Mouse (Mus musculus) heart, embryonic 14.5 days (tissue): ENCODE measurements around the gene Chd6. TPM values are rescaled to one million over a fixed set of nuclear protein-coding genes. Genes with fewer than 3 reads are reported as not detected.

Experiments used
- ATAC-seq: fragments of 200-750 bp; cut with Nextera tagmentation; 2 replicates; pipeline ENCODE4 v1.8.0; 2017; ENCODE audit warnings: low read depth, moderate TSS enrichment; ENCODE audit not compliant: insufficient number of reproducible peaks, insufficient read depth, low FRiP score
- H3K27ac ChIP-seq, 2 experiments: fragments of 200-500 bp in 1 of 2; fragments of 300-500 bp in 1 of 2; sonication (generic) in 1 of 2; replicated peaks in 1 of 2; 2 replicates each; pipeline ENCODE4 v1.5.1; 2012 to 2014; ENCODE audit warnings: low read depth in 2 of 2, low read length in 2 of 2, control low read depth in 1 of 2, mild to moderate bottlenecking in 1 of 2, mixed read lengths in 1 of 2; ENCODE audit not compliant: control insufficient read depth in 1 of 2, insufficient read depth in 1 of 2
- H3K27me3 ChIP-seq: fragments of 300-500 bp; sonication (generic); 2 replicates; pipeline ENCODE4 v1.6.1; 2014; ENCODE audit warnings: mild to moderate bottlenecking, low read length, control low read depth; ENCODE audit not compliant: control insufficient read depth, insufficient read depth
- H3K36me3 ChIP-seq: fragments of 300-500 bp; sonication (generic); 2 replicates; pipeline ENCODE4 v1.6.1; 2014; ENCODE audit warnings: mild to moderate bottlenecking, control low read depth, low read length, mixed read lengths; ENCODE audit not compliant: control insufficient read depth, insufficient read depth
- H3K4me1 ChIP-seq, 2 experiments: fragments of 200-500 bp in 1 of 2; fragments of 300-500 bp in 1 of 2; sonication (generic) in 1 of 2; 2 replicates each; pipeline ENCODE4 v1.6.1; 2012 to 2014; ENCODE audit warnings: low read length in 2 of 2, control low read depth in 1 of 2, mixed read lengths in 1 of 2; ENCODE audit not compliant: control insufficient read depth in 2 of 2, insufficient read depth in 2 of 2
- H3K4me2 ChIP-seq: fragments of 300-500 bp; sonication (generic); 2 replicates; pipeline ENCODE4 v1.6.1; 2014; ENCODE audit warnings: mild to moderate bottlenecking, low read length
- H3K4me3 ChIP-seq, 2 experiments: fragments of 200-500 bp in 1 of 2; fragments of 300-500 bp in 1 of 2; sonication (generic) in 1 of 2; 2 replicates each; pipeline ENCODE4 v1.5.1; 2012 to 2014; ENCODE audit warnings: low read length in 2 of 2, mild to moderate bottlenecking in 2 of 2, control low read depth in 1 of 2, low read depth in 1 of 2, moderate library complexity in 1 of 2; ENCODE audit not compliant: control insufficient read depth in 1 of 2, insufficient read depth in 1 of 2
- H3K9ac ChIP-seq: fragments of 300-500 bp; sonication (generic); 2 replicates; pipeline ENCODE4 v1.6.1; 2014; ENCODE audit warnings: mild to moderate bottlenecking, low read length
- H3K9me3 ChIP-seq: fragments of 300-500 bp; sonication (generic); 2 replicates; pipeline ENCODE4 v1.6.1; 2016; ENCODE audit warnings: low read length, control low read depth; ENCODE audit not compliant: control insufficient read depth
- whole genome bisulfite sequencing: fragments of 180-500 bp; shearing (Covaris S2); extraction: QIAGEN DNeasy Blood & Tissue Kit; methylation state at CpG from one replicate; pipeline ENCODE4 v1.1.7; 2014; 5-methylcytosine and 5-hydroxymethylcytosine counted together
- polyA plus RNA-seq: library from polyadenylated mRNA; unstranded; fragments of >200 nt; fragmentation: Nextera tagmentation; extraction: Ambion mirVana; gene quantifications from 2 replicates; pipeline ENCODE4 v1.2.1, GENCODE M21; 2014

Gene Chd6
- polyA plus RNA-seq, 1 experiment from 2014 or later, result 17.9 TPM

DNA sequence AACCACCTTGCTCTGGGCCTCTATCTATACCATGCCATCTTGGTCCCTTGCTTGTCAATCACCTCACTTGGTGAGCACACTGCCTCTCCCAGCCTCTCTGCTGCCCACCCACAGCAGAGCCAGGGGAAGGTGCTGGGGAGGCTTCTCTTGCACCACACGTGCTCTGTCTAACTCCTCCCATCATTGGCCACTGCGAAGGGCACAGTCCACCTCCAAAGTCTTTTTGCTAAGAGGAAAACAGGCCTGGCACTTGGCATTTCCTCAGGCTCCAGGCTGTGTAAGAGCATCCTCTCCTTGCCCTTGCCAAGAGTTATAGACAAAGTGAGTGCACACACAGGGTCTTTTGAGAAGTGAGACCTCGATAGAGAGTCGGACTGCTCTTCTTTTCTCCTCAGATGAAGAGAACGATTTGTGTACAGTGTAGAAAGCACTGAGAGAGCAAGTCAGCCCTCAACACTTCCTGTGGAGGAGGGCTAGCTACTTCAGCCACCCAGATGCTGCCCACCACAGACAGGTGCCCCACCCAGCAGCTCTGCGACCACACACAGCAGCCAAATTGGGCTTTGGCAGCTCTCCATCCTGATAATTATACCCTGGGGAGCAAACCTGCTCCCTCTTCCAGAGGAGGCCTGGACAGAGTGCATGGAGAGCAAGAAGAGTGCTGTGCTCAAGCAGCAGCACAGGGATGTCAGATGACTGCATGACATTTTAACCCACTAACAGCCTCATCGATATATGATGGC lies 155.6 kb downstream of the Chd6 start:
- H3K9ac ChIP-seq, result no peak overlapping the region
- H3K9me3 ChIP-seq, result no peaks in the 10 kb centered on the region
- 0 out of 2 replicates have a peak, but pooled peaks have one; percentile 17 for ATAC-seq
- H3K4me3 ChIP-seq, result no peak overlapping the region
- no peak overlapping the region for H3K4me2 ChIP-seq
- no peaks in the 10 kb centered on the region for H3K27me3 ChIP-seq
- H3K4me1 ChIP-seq, result peaks cover 7 to 24% of the 10 kb centered on the region in 2 experiments
- H3K36me3 ChIP-seq, result peaks cover 89% of the 10 kb centered on the region
- peak overlapping the region; percentile 16 to 44; a peak in 1 of 4 replicates for H3K27ac ChIP-seq
- 72% methylated on average over 7 of the region's 7 CpGs for WGBS

DNA sequence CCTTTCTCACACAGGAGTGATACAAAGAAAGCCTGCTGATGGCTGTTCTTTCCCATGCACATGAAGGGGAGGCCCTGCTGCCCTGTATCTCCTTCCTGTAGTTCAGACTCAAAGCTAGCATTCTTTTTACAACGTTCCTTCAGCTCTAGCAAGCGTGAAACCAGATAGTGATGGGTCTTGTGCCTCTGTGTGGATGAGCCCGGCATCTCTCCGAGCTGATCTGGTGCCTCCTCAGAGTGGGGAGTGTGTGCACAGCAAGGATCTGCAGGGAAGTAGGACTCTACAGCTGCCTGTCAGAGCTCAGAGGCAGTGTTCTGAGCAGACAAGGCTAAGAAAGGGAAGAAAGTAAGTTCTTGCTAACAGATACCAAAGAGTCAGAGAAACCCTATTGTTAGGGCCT lies 157.3 kb downstream of the Chd6 start:
- no peaks in the 10 kb centered on the region for H3K27me3 ChIP-seq
- WGBS, result 42% methylated on average over 4 of the region's 4 CpGs
- H3K4me3 ChIP-seq, result no peak overlapping the region
- no peak overlapping the region for H3K4me2 ChIP-seq
- no peak for ATAC-seq
- H3K36me3 ChIP-seq, result peaks cover 91% of the 10 kb centered on the region
- H3K4me1 ChIP-seq, result peaks cover 7 to 24% of the 10 kb centered on the region in 2 experiments
- no peaks in the 10 kb centered on the region for H3K9me3 ChIP-seq
- no peak overlapping the region for H3K27ac ChIP-seq
- no peak overlapping the region for H3K9ac ChIP-seq

DNA sequence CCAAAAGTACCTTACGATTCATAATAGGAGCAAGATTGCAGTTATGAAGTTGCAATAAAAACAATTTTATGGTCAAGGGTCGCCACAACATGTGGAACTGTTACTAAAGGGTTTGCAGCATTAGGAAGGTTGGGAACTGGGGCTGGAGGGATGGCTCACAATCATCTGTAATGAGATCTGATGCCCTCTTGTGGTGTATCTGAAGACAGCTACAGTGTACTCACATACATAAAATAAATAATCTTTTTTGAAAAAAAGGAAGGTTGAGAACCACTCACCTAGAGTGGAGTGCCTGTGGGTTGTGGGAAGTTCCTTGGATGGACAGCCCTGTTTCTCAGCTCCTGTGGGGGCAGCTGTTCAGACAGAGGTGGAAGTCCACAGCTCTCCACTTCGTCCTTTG lies 166.4 kb downstream of the Chd6 start:
- ATAC-seq, result no peak
- H3K36me3 ChIP-seq, result peaks cover 22% of the 10 kb centered on the region
- peaks cover 19 to 24% of the 10 kb centered on the region in 2 experiments for H3K4me1 ChIP-seq
- WGBS, result 67% methylated on average over 3 of the region's 3 CpGs
- H3K27me3 ChIP-seq, result no peaks in the 10 kb centered on the region
- H3K9me3 ChIP-seq, result no peaks in the 10 kb centered on the region
- H3K27ac ChIP-seq, result no peak overlapping the region
- no peak overlapping the region for H3K4me2 ChIP-seq
- no peak overlapping the region for H3K4me3 ChIP-seq
- no peak overlapping the region for H3K9ac ChIP-seq

DNA sequence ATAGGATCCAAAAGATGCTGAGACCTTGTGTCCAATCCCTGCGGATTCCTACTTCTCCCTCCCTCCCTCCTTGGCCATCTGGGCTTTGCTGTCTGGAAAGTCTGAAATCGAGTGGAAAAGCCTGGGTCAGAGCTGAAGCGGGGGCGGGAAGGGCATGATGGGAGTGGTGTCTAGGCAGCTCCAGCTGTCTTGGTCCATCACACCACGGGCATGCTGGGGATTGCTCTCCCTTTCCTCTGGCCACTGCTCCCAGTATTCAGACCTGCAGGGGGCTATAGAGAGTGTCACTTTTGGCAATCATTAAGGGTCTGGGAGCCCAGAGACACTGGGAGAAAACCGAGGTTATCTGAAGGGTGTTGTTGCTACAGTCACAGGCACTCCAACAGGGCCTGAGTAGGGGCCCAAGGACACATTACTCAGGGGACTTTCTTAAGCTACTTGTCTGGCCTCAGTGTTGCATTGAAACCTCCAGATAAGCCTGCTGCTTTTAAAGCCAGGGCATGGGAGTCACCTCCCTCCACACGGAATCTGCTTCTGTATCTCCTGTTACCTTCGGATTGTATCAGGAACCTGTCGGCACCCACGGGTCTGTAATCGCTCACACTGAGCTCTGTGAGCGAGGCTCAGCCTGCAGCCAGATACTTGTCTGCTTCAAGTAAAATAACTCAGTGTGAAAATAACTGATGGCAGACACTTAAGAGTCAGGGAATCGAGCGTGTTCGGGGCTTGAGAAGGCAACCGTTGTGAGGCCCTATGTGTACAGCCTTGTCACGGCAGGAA lies 167.8 kb downstream of the Chd6 start:
- Histone ChIP-seq H3K36me3 (peaks cover 12% of the 10 kb centered on the region), H3K9me3 (no peaks in the 10 kb centered on the region), H3K4me2 (peak overlapping the region; percentile 40), H3K4me1 (peaks cover 19 to 24% of the 10 kb centered on the region in 2 experiments), H3K27me3 (peaks cover 4% of the 10 kb centered on the region), H3K9ac (no peak overlapping the region), H3K27ac (peak overlapping the region; percentile 19 to 53), H3K4me3 (no peak overlapping the region)
- 10% methylated on average over 17 of the region's 17 CpGs for WGBS
- ATAC-seq, result peak; percentile 63

DNA sequence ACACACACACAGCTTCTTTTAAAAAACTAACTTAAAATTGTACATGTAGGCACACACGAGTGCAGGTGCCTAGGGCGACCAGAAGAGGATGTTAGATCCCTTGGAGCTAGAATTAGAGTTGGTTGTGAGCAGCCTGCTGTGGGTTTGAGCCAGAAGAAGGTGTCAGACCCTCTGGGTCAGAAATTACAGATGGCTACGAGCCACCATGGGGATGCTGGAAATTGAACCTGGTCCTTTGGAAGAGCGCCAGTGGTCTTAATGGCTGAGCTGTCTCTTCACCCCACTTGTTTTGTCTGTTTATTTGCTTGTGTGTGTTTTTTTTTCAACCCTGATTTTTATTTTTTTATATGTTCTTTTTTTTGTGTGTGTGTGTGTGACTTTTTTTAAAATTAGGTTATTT lies 174.4 kb downstream of the Chd6 start:
- peaks cover 0 to 2% of the 10 kb centered on the region in 2 experiments; a peak in 1 of 4 replicates for H3K4me1 ChIP-seq
- no peak for ATAC-seq

DNA sequence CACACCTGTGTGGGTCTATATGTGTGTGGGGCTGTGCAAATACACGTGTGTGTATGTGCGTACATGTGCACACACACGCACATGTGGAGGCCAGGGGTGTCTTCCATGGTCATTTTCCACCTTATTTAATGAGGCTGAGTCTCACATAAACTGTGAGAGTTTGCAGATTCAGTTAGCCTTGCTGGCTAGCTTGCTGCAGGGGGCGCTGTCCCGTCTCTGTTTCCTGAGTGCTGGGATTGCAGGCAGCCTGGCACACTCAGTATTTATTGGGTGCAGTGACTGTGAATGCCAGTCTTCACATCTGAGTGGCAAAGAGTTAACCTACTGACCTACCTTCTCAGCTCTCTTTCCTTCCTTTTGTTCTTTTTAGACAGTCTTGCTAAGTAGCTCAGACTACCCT lies 175.0 kb downstream of the Chd6 start:
- H3K4me3 ChIP-seq, result no peak overlapping the region
- WGBS, result 78% methylated on average over 5 of the region's 5 CpGs
- ATAC-seq, result no peak
- H3K9ac ChIP-seq, result no peak overlapping the region
- H3K27me3 ChIP-seq, result peaks cover 9% of the 10 kb centered on the region
- H3K4me1 ChIP-seq, result peaks cover 0 to 2% of the 10 kb centered on the region in 2 experiments; a peak in 1 of 4 replicates
- H3K36me3 ChIP-seq, result no peaks in the 10 kb centered on the region
- H3K9me3 ChIP-seq, result no peaks in the 10 kb centered on the region
- H3K4me2 ChIP-seq, result no peak overlapping the region
- no peak overlapping the region for H3K27ac ChIP-seq

More for the DNA sequence above, 174.4 kb downstream of the Chd6 start:
- no peak overlapping the region for H3K27ac ChIP-seq
- H3K9me3 ChIP-seq, result no peaks in the 10 kb centered on the region
- H3K4me2 ChIP-seq, result no peak overlapping the region
- H3K4me3 ChIP-seq, result no peak overlapping the region
- no peak overlapping the region for H3K9ac ChIP-seq
- H3K27me3 ChIP-seq, result peaks cover 7% of the 10 kb centered on the region
- no peaks in the 10 kb centered on the region for H3K36me3 ChIP-seq
- 80% methylated on average over 4 of the region's 4 CpGs for WGBS

DNA sequence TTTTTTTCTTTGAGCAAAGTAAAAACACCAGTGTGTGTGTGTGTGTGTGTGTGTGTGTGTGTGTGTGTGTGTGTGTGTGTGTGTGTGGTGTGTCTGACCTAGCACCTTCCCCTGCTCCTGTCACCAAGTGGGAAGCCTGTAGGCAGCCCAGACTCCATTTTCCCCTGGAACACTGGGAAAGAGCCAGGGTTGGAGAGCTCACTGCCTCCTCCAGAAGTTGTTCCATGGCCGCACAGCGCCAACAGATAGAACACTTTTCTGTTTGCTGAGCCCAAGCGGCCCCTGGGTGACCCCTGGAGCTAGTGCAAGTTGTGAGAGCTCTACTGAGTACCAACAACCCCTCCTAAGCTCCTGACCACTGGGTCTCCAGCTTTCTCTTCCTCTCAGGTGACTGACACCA lies 175.9 kb downstream of the Chd6 start:
- Histone ChIP-seq H3K9ac (no peak overlapping the region), H3K36me3 (no peaks in the 10 kb centered on the region), H3K27ac (no peak overlapping the region), H3K4me1 (peaks cover 0 to 2% of the 10 kb centered on the region in 2 experiments; a peak in 1 of 4 replicates), H3K4me3 (no peak overlapping the region), H3K27me3 (peaks cover 10% of the 10 kb centered on the region), H3K9me3 (no peaks in the 10 kb centered on the region), H3K4me2 (no peak overlapping the region)
- no peak for ATAC-seq
- WGBS, result 58% methylated on average over 3 of the region's 3 CpGs
